Mouse (Mus musculus) lung, postnatal 0 days (tissue): ENCODE measurements at regions not wholly inside any gene's neighbourhood (a gene's known extent, or its start where the extent isn't known, plus 50 kb on each side); places are given as distances from the start of the nearest gene placed in this dataset.
"Not testable (repeated sequence)": the region's sequence is repeated elsewhere in the genome, so short reads cannot be mapped to it uniquely, and the experiment has no call there.

Experiments used
- ATAC-seq: fragments of 200-750 bp; cut with Nextera tagmentation; 2 replicates; pipeline ENCODE4 v1.8.0; 2017; ENCODE audit warnings: moderate library complexity
- DNase-seq: peaks from one replicate; pipeline ENCODE4 v3.0.0-alpha.2; 2016; ENCODE audit warnings: low spot score
- H3K27ac ChIP-seq: fragments of 300-500 bp; sonication (generic); 2 replicates; pipeline ENCODE4 v1.5.1; 2014; ENCODE audit warnings: antibody characterized with exemption, mild to moderate bottlenecking, low read length, mixed read lengths
- H3K27me3 ChIP-seq: fragments of 300-500 bp; sonication (generic); replicated peaks from 2 replicates; pipeline ENCODE4 v1.6.1; 2014; ENCODE audit warnings: low read length, mixed read lengths; ENCODE audit not compliant: insufficient read depth
- H3K36me3 ChIP-seq: fragments of 300-500 bp; sonication (generic); 2 replicates; pipeline ENCODE4 v1.6.1; 2014; ENCODE audit warnings: low read length, mixed read lengths; ENCODE audit not compliant: insufficient read depth
- H3K4me1 ChIP-seq: fragments of 300-500 bp; sonication (generic); 2 replicates; pipeline ENCODE4 v1.6.1; 2014; ENCODE audit warnings: antibody characterized with exemption, low read depth, low read length, mixed read lengths; ENCODE audit not compliant: insufficient read depth
- H3K4me2 ChIP-seq: fragments of 300-500 bp; sonication (generic); replicated peaks from 2 replicates; pipeline ENCODE4 v1.6.1; 2014; ENCODE audit warnings: low read depth, mild to moderate bottlenecking, low read length, moderate library complexity, mixed read lengths
- H3K4me3 ChIP-seq: fragments of 300-500 bp; sonication (generic); 2 replicates; pipeline ENCODE4 v1.5.1; 2014; ENCODE audit warnings: low read depth, low read length
- H3K9ac ChIP-seq: fragments of 300-500 bp; sonication (generic); replicated peaks from 2 replicates; pipeline ENCODE4 v1.6.1; 2014; ENCODE audit warnings: low read depth, mild to moderate bottlenecking
- H3K9me3 ChIP-seq: fragments of 300-500 bp; sonication (generic); 2 replicates; pipeline ENCODE4 v1.6.1; 2016; ENCODE audit warnings: low read length, mixed read lengths
- CTCF ChIP-seq: IDR thresholded peaks from 2 replicates; pipeline ENCODE4 v1.5.1; 2016; ENCODE audit warnings: antibody characterized with exemption, mild to moderate bottlenecking
- EP300 ChIP-seq: IDR thresholded peaks from 2 replicates; pipeline ENCODE4 v1.6.1; 2016; ENCODE audit warnings: antibody characterized with exemption, mild to moderate bottlenecking, control low read depth
- WGBS: fragments of 180-500 bp; shearing (Covaris S2); extraction: QIAGEN DNeasy Blood & Tissue Kit; methylation state at CpG from one replicate; pipeline ENCODE4 v1.1.7; 2014; 5-methylcytosine and 5-hydroxymethylcytosine counted together

GRCm38 (mm10) chr12:113327851-113328250, 142.1 kb downstream of the Tmem121 start:
- Histone ChIP-seq H3K4me3 (no peak overlapping the region), H3K27me3 (no peaks in the 10 kb centered on the region), H3K9ac (no peak overlapping the region), H3K36me3 (no peaks in the 10 kb centered on the region), H3K4me1 (no peaks in the 10 kb centered on the region), H3K27ac (no peak overlapping the region), H3K4me2 (no peak overlapping the region), H3K9me3 (no peaks in the 10 kb centered on the region)
- DNase-seq (no peak), ATAC-seq (no peak)
- 70% methylated on average over 5 of the region's 5 CpGs for whole genome bisulfite sequencing
- no peak for TF ChIP-seq EP300
- TF ChIP-seq CTCF = no peak

- TF ChIP-seq EP300 (no peak), CTCF (no peak)
- Histone ChIP-seq H3K4me3 (no peak overlapping the region), H3K27me3 (no peaks in the 10 kb centered on the region), H3K27ac (no peak overlapping the region), H3K4me1 (no peaks in the 10 kb centered on the region), H3K36me3 (no peaks in the 10 kb centered on the region), H3K4me2 (no peak overlapping the region), H3K9ac (no peak overlapping the region), H3K9me3 (no peaks in the 10 kb centered on the region)
- 84% methylated on average over 6 of the region's 6 CpGs for WGBS
- ATAC-seq (no peak), DNase-seq (no peak)
These were observed 144.5 kb downstream of the Tmem121 start for GRCm38 (mm10) chr12:113330266-113330665.

GRCm38 (mm10) chr12:113332226-113332625, 146.5 kb downstream of the Tmem121 start:
- TF ChIP-seq EP300 (no peak), CTCF (no peak)
- H3K9ac ChIP-seq = no peak overlapping the region
- no peak overlapping the region for H3K4me3 ChIP-seq
- H3K27ac ChIP-seq = no peak overlapping the region
- no peaks in the 10 kb centered on the region for H3K4me1 ChIP-seq
- no peak for DNase-seq
- no peaks in the 10 kb centered on the region for H3K27me3 ChIP-seq
- WGBS = 59% methylated on average over 3 of the region's 3 CpGs
- no peaks in the 10 kb centered on the region for H3K36me3 ChIP-seq
- H3K4me2 ChIP-seq = no peak overlapping the region
- ATAC-seq = no peak
- H3K9me3 ChIP-seq = no peaks in the 10 kb centered on the region

DNA sequence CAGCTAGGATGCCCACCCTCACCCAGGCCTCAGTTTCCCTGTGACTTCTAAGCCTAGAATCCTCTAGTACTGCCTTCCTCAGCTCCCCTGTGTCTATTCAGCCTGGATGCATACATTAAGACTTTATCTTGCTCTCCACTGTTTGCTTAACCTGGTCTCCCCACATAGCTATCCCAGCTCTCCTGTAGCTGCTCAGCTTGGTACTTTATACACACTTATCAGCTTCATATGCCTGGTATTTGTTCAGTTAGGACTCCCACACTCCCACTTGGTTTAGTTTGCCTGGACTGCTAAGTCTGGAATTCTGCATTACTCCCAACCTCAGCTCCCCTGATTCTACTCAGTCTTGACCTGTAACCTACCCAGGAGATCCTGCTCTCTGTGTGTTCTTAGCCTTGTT, 147.7 kb downstream of the Tmem121 start:
- Histone ChIP-seq H3K4me3 (no peak overlapping the region), H3K36me3 (no peaks in the 10 kb centered on the region), H3K4me2 (no peak overlapping the region), H3K27ac (no peak overlapping the region), H3K9me3 (no peaks in the 10 kb centered on the region), H3K4me1 (no peaks in the 10 kb centered on the region), H3K9ac (no peak overlapping the region), H3K27me3 (no peaks in the 10 kb centered on the region)
- no peak for DNase-seq
- TF ChIP-seq EP300 (no peak), CTCF (no peak)
- ATAC-seq = no peak

- not testable (repeated sequence) for H3K36me3 ChIP-seq, H3K27me3 ChIP-seq, H3K9ac ChIP-seq, DNase-seq, H3K4me3 ChIP-seq, H3K4me2 ChIP-seq, H3K9me3 ChIP-seq, H3K4me1 ChIP-seq, ATAC-seq, H3K27ac ChIP-seq
- WGBS = 54% methylated on average over 3 of the region's 3 CpGs
These were observed 148.1 kb downstream of the Tmem121 start for GRCm38 (mm10) chr12:113333853-113334252.

- H3K9ac ChIP-seq = no peak overlapping the region
- TF ChIP-seq CTCF (no peak), EP300 (no peak)
- DNase-seq (no peak), ATAC-seq (no peak)
- H3K4me2 ChIP-seq = no peak overlapping the region
- H3K4me1 ChIP-seq = no peaks in the 10 kb centered on the region
- no peaks in the 10 kb centered on the region for H3K36me3 ChIP-seq
- no peak overlapping the region for H3K27ac ChIP-seq
- no peaks in the 10 kb centered on the region for H3K9me3 ChIP-seq
- no peak overlapping the region for H3K4me3 ChIP-seq
- WGBS = 48% methylated on average over 3 of the region's 3 CpGs
- no peaks in the 10 kb centered on the region for H3K27me3 ChIP-seq
These were observed 151.5 kb downstream of the Tmem121 start for GRCm38 (mm10) chr12:113337271-113337670.

DNA sequence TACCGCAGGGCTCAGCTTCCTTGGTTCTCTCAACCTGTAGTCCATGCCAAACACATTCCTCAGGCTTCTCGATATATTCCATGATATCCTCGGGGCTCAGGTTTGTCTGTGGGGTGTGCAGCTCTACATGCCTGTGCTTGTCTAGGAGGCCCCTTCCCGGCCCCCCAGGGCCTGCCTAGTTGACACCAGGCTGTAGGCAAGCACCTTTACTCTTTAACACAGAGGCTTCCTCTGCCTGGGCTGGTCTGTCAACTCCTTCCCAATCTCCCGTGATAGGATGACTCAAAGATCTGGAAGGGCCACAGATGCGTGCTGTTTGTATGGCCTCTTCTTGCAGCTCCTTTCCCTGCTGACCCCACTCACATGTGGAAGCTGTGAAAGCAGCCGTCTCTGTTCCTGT, 150.4 kb upstream of the Adam6b start:
- Histone ChIP-seq H3K4me2 (no peak overlapping the region), H3K4me1 (no peaks in the 10 kb centered on the region), H3K36me3 (no peaks in the 10 kb centered on the region), H3K9me3 (no peaks in the 10 kb centered on the region), H3K9ac (no peak overlapping the region), H3K27ac (no peak overlapping the region), H3K4me3 (no peak overlapping the region), H3K27me3 (no peaks in the 10 kb centered on the region)
- no peak for DNase-seq
- no peak for ATAC-seq
- TF ChIP-seq EP300 (no peak), CTCF (no peak)
- 43% methylated on average over 7 of the region's 7 CpGs for WGBS
